Mouse (Mus musculus) lung, adult 2 months (tissue): ENCODE results near the gene Cntnap1.

Experiments
- CTCF ChIP-seq: fragments of 200-500 bp; IDR thresholded peaks from 2 replicates; pipeline ENCODE4 v1.5.1; 2011; ENCODE audit warnings: mild to moderate bottlenecking, low read length, control low read depth; ENCODE audit not compliant: insufficient read depth
- POLR2A ChIP-seq: fragments of 200-500 bp; IDR thresholded peaks from 2 replicates; pipeline ENCODE4 v1.6.1; 2011; ENCODE audit warnings: low read depth, mild to moderate bottlenecking, control low read depth, low read length, borderline replicate concordance; ENCODE audit errors: extremely low read depth

DNA sequence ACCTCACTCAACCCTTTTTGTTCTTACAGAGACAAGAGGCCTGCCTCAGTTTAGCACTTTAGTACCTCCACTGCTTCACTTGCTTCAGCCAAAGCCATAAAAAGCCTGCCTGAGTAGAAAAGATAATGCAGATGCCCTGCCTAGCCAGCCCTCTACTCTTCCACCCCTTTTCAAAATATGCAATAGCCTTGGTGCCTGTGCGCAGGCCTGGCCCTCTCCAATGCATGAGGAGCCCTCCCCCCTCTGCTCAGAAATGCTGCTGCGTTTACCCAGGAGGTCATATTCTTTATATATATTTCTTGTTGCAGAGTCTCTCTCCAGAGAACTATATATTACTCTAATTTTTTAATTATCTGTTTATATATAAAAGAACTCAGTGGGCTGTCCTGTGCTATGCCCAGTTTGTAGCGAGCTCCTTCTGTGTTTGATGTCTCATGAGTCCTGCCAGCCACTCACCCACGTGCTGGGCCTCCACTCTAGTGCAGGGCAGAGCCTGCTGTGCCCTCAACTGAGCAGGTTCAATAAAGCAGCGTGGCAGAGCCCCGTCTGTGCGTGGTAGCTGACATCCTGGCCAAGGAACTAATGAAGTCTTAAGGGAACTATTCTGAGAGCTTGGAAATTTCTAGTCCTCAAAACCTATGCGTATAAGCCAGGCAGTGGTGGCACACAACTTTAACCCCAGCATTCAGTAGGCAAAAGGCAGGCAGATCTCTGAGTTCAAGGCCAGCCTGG, 20.0 kb downstream of the Cntnap1 start:
- no peak for TF ChIP-seq CTCF
- TF ChIP-seq POLR2A, result no peak
